Mouse (Mus musculus): ENCODE measurements at regions not wholly inside any gene's neighbourhood (a gene's known extent, or its start where the extent isn't known, plus 50 kb on each side); places are given as distances from the start of the nearest gene placed in this dataset.

DNA sequence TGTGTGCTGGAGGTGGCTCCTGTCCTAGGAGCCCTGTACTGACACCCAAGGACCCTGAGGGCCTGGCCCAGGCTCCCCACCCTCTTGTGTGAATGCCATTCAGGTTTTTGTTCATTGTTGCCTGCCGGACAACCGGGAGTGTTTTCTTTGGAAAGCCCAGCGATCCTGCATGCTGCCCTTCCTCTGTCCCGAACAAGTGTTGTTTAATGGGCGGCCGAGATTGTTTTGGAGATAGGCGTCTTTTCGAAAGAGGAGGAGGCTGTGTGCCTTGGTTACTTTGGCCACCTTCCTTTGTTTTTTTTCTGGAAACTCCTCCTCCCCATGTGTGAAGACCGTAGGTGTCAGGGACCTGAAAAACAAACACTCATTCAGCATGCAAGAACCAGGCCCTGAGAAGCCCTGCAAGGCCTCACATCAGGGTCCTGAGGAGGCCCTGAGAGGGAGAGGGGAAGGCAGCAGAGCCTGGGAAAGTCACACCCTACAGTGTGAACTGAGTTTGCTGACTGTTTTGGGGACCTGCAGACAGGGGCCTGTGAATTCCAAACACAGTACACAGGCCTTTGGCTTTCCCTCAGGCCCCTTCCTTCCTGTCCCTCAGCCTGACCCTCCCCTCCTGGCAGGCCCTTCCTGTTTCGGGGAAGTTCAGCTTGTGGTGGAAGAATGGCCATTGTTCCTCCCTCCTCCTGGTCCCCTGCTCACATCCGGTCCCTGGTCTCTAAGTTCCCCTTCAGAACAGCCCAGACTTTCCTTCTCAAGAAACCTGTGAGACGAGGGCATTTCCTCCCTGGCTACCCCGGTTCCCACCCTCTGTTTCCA, 140.1 kb downstream of the Tomm20 start:
- H3K9ac ChIP-seq = no peak overlapping the region; the same call in 1 of the 2 replicates
- H3K9me3 ChIP-seq = no peaks in the 10 kb centered on the region
- H3K36me3 ChIP-seq = no peaks in the 10 kb centered on the region
- H3K4me3 ChIP-seq = no peak overlapping the region
- H3K27me3 ChIP-seq (replicated peaks) = no peaks in the 10 kb centered on the region
- WGBS = 41% methylated on average over 13 of the region's 13 CpGs
- ATAC-seq (ENCODE audit: extremely low read depth, insufficient number of reproducible peaks, low FRiP score, low TSS enrichment) = peak; percentile 60; the same call in 1 of the 2 replicates
- H3K4me2 ChIP-seq = no peak overlapping the region
- peak overlapping the region; percentile 73 for H3K27ac ChIP-seq (replicated peaks)
- H3K4me1 ChIP-seq = peaks cover 37% of the 10 kb centered on the region

DNA sequence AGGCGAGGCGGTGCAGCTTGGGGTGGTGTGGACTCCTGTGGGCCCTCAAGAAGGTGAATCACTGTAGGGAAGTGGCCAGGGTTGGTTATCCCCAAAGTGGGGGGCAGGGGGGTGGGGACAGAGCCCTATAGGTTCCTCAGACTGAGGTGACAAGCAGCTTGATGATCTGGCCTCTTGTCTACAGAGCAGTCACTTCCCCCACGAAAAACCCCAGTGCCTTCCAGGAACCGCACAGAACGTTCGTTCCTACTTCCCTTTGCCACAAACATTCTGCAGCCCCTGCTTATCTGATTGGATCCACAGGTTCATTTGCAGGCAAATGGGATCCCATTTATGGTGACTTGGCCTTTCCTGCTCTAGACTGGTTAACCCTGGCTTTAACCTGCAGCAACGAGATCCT, 141.5 kb downstream of the Tomm20 start:
- Histone ChIP-seq H3K36me3 (no peaks in the 10 kb centered on the region), H3K27ac (replicated peaks) (peak overlapping the region; percentile 13; the same call in 1 of the 2 replicates), H3K4me1 (peaks cover 37% of the 10 kb centered on the region), H3K9me3 (no peaks in the 10 kb centered on the region), H3K4me2 (no peak overlapping the region), H3K27me3 (replicated peaks) (no peaks in the 10 kb centered on the region), H3K9ac (no peak overlapping the region), H3K4me3 (no peak overlapping the region)
- ATAC-seq (ENCODE audit: extremely low read depth, insufficient number of reproducible peaks, low FRiP score, low TSS enrichment) = no peak
- WGBS = 61% methylated on average over 7 of the region's 7 CpGs

- no peak for ATAC-seq (ENCODE audit: extremely low read depth, insufficient number of reproducible peaks, low FRiP score, low TSS enrichment)
- Histone ChIP-seq H3K4me2 (no peak overlapping the region), H3K9me3 (no peaks in the 10 kb centered on the region), H3K4me1 (peaks cover 35% of the 10 kb centered on the region), H3K27ac (replicated peaks) (no peak overlapping the region), H3K27me3 (replicated peaks) (no peaks in the 10 kb centered on the region), H3K9ac (no peak overlapping the region), H3K36me3 (no peaks in the 10 kb centered on the region), H3K4me3 (no peak overlapping the region)
- 61% methylated on average over 4 of the region's 4 CpGs for WGBS
Measured at GRCm38 (mm10) chr8:126802641-126803040, 143.0 kb downstream of the Tomm20 start.

GRCm38 (mm10) chr8:126800976-126801375, 144.7 kb downstream of the Tomm20 start:
- no peak overlapping the region for H3K4me2 ChIP-seq
- no peak overlapping the region for H3K9ac ChIP-seq
- no peaks in the 10 kb centered on the region for H3K27me3 ChIP-seq (replicated peaks)
- H3K36me3 ChIP-seq = no peaks in the 10 kb centered on the region
- no peaks in the 10 kb centered on the region for H3K9me3 ChIP-seq
- peaks cover 18% of the 10 kb centered on the region for H3K4me1 ChIP-seq
- H3K4me3 ChIP-seq = no peak overlapping the region
- 42% methylated on average over 6 of the region's 6 CpGs for WGBS
- no peak overlapping the region for H3K27ac ChIP-seq (replicated peaks)
- ATAC-seq (ENCODE audit: extremely low read depth, insufficient number of reproducible peaks, low FRiP score, low TSS enrichment) = no peak

DNA sequence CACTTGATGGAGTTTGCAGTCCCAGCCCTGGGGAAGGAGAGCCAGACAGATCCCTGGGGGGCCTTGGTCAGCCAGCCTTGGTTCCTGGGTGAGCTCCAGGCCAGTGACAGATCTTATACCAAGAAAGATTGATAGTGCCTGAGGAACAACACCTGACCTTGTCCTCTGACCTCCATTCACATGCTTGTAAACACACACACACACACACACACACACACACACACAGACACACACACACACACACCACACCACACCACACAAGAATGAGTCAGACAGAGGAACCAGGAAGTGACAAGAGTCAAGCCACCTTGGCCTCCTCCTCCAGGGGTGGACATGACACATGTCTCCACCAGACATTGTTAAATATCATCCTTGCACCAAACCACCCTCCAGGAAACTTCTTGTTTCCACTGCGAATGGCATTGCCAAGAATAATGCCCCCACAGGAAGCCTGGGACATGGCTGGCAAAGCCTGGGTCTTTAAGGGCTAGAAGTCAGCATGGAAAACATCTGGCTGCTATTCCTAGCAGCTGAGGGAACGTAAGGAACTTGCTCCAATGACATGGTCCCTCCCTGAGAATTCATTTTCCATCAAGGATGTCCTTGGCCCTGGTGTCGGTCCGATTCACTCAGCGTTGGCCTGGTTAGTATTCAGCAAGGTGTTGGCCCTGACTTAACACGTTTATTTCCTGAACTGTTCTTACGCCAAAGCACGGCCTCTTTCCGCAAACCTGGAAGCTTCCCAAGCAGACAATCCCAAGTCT, 147.9 kb downstream of the Tomm20 start:
- Histone ChIP-seq H3K27ac (replicated peaks) (peak overlapping the region; percentile 55), H3K4me1 (no peaks in the 10 kb centered on the region), H3K9me3 (no peaks in the 10 kb centered on the region), H3K4me3 (no peak overlapping the region), H3K27me3 (replicated peaks) (no peaks in the 10 kb centered on the region), H3K4me2 (no peak overlapping the region), H3K9ac (no peak overlapping the region), H3K36me3 (no peaks in the 10 kb centered on the region)
- WGBS = 67% methylated on average over 9 of the region's 9 CpGs
- no peak for ATAC-seq (ENCODE audit: extremely low read depth, insufficient number of reproducible peaks, low FRiP score, low TSS enrichment)

DNA sequence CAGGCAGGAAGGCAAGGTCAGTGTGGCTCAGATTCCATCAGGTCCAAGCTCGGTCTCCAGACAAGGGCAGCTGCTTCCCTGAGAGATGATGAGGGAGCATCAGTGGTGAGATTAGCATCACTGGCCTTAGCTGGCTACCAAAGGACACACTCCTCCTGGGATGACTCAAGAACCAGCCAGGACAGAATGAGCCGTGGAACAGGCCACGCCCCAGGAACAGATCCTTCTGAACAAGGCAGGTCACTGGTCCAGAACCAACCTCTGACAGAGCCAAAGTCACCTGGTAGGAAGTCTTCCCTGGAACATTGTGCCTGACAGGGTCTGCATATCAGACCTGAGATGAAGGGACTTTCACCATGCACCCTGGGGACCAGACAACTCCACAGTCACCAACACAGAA, 152.0 kb downstream of the Tomm20 start:
- no peak overlapping the region for H3K27ac ChIP-seq (replicated peaks)
- no peak overlapping the region for H3K4me2 ChIP-seq
- H3K9ac ChIP-seq = no peak overlapping the region
- 63% methylated on average over 3 of the region's 3 CpGs for WGBS
- no peak overlapping the region for H3K4me3 ChIP-seq
- no peaks in the 10 kb centered on the region for H3K27me3 ChIP-seq (replicated peaks)
- no peaks in the 10 kb centered on the region for H3K9me3 ChIP-seq
- ATAC-seq (ENCODE audit: extremely low read depth, insufficient number of reproducible peaks, low FRiP score, low TSS enrichment) = no peak
- peaks cover 12% of the 10 kb centered on the region for H3K4me1 ChIP-seq
- no peaks in the 10 kb centered on the region for H3K36me3 ChIP-seq

DNA sequence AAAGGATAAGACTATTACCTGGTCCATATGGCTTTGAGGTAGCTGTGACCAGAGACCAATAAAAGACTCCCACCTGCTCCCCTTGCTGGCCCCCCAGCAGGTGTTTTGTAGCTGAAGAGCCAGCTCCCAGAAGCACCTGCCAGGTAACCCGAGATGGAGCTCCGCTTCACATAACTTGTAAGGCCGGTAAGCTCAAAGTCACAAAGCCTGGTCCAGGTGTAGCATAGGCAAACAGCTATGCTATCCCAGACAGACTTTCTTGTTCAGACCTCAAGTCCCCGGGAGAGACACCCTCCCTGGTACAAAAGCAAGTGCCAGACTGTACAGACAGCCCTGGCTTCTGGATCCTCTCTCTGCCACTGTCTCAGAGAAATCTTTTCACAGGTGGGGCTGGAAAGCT, 154.6 kb downstream of the Tomm20 start:
- no peaks in the 10 kb centered on the region for H3K27me3 ChIP-seq (replicated peaks)
- no peak overlapping the region for H3K4me3 ChIP-seq
- WGBS = 79% methylated on average over 4 of the region's 4 CpGs
- H3K36me3 ChIP-seq = no peaks in the 10 kb centered on the region
- H3K27ac ChIP-seq (replicated peaks) = no peak overlapping the region
- no peak overlapping the region for H3K9ac ChIP-seq
- H3K9me3 ChIP-seq = 0 out of 2 replicates have a peak, but pooled peaks cover 2% of the 10 kb centered on the region
- no peak overlapping the region for H3K4me2 ChIP-seq
- H3K4me1 ChIP-seq = peaks cover 22% of the 10 kb centered on the region
- no peak for ATAC-seq (ENCODE audit: extremely low read depth, insufficient number of reproducible peaks, low FRiP score, low TSS enrichment)

GRCm38 (mm10) chr8:126790214-126790613, 155.4 kb downstream of the Tomm20 start:
- WGBS = 85% methylated on average over 9 of the region's 9 CpGs
- H3K4me3 ChIP-seq = no peak overlapping the region

DNA sequence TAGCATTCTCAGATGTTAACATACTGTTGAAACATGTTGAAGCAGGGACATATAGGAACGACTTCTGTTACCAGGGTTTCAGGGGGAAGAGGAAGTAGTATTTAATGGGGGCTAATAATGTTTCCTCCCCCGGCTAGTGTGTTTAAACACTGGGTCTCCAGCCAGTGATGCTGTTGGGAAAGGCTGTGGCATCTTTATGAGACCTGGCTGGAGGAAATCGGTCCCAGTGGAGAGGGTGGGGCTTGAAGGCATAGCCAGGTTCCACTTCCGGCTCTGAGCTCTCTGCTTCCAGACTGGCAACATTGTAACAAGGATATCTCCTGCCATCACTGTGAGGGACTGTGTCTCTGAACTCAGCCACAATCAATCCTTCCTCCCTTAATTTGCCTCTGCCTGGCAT, 156.6 kb downstream of the Tomm20 start:
- Histone ChIP-seq H3K36me3 (no peaks in the 10 kb centered on the region), H3K9me3 (0 out of 2 replicates have a peak, but pooled peaks cover 8% of the 10 kb centered on the region), H3K4me2 (no peak overlapping the region), H3K27ac (replicated peaks) (peak overlapping the region; percentile 77), H3K9ac (no peak overlapping the region), H3K4me1 (peaks cover 22% of the 10 kb centered on the region), H3K27me3 (replicated peaks) (no peaks in the 10 kb centered on the region), H3K4me3 (no peak overlapping the region)
- WGBS = 38% methylated on average over 4 of the region's 4 CpGs
- no peak for ATAC-seq (ENCODE audit: extremely low read depth, insufficient number of reproducible peaks, low FRiP score, low TSS enrichment)

More at GRCm38 (mm10) chr8:126790214-126790613, 155.4 kb downstream of the Tomm20 start:
- no peak overlapping the region for H3K9ac ChIP-seq
- H3K27me3 ChIP-seq (replicated peaks) = no peaks in the 10 kb centered on the region
- H3K4me1 ChIP-seq = peaks cover 22% of the 10 kb centered on the region
- no peak for ATAC-seq (ENCODE audit: extremely low read depth, insufficient number of reproducible peaks, low FRiP score, low TSS enrichment)
- H3K9me3 ChIP-seq = 0 out of 2 replicates have a peak, but pooled peaks cover 8% of the 10 kb centered on the region
- no peak overlapping the region for H3K4me2 ChIP-seq
- no peak overlapping the region for H3K27ac ChIP-seq (replicated peaks)
- no peaks in the 10 kb centered on the region for H3K36me3 ChIP-seq

GRCm38 (mm10) chr8:126788669-126789068, 157.0 kb downstream of the Tomm20 start:
- H3K36me3 ChIP-seq = no peaks in the 10 kb centered on the region
- no peak overlapping the region for H3K4me2 ChIP-seq
- 43% methylated on average over 4 of the region's 4 CpGs for WGBS
- no peak overlapping the region for H3K4me3 ChIP-seq
- H3K9me3 ChIP-seq = 0 out of 2 replicates have a peak, but pooled peaks cover 8% of the 10 kb centered on the region
- H3K27me3 ChIP-seq (replicated peaks) = no peaks in the 10 kb centered on the region
- no peak for ATAC-seq (ENCODE audit: extremely low read depth, insufficient number of reproducible peaks, low FRiP score, low TSS enrichment)
- no peak overlapping the region for H3K9ac ChIP-seq
- H3K27ac ChIP-seq (replicated peaks) = peak overlapping the region; percentile 77
- H3K4me1 ChIP-seq = peaks cover 22% of the 10 kb centered on the region

- 75% methylated on average over 8 of the region's 8 CpGs for WGBS
- Histone ChIP-seq H3K9ac (no peak overlapping the region), H3K4me2 (no peak overlapping the region), H3K4me3 (no peak overlapping the region), H3K9me3 (0 out of 2 replicates have a peak, but pooled peaks cover 8% of the 10 kb centered on the region), H3K27ac (replicated peaks) (no peak overlapping the region), H3K4me1 (peaks cover 22% of the 10 kb centered on the region), H3K36me3 (no peaks in the 10 kb centered on the region), H3K27me3 (replicated peaks) (no peaks in the 10 kb centered on the region)
- ATAC-seq (ENCODE audit: extremely low read depth, insufficient number of reproducible peaks, low FRiP score, low TSS enrichment) = no peak
Measured at GRCm38 (mm10) chr8:126787398-126787797, 158.2 kb downstream of the Tomm20 start.
